Mouse (Mus musculus): Measurements from ENCODE around the gene Tekt1. TPM values are rescaled to one million over a fixed set of nuclear protein-coding genes. Genes with fewer than 3 reads are reported as not detected.

Gene Tekt1
- total and polyA plus RNA-seq, 3 experiments = not detected

- DNase-seq (ENCODE audit: low spot score) = no peak
- Histone ChIP-seq H3K9me3 (replicated peaks) (no peaks in the 10 kb centered on the region), H3K4me3 (ENCODE audit: low read depth, low read length) (no peak overlapping the region), H3K36me3 (replicated peaks) (no peaks in the 10 kb centered on the region), H3K4me1 (ENCODE audit: insufficient read depth, low read depth, low read length) (no peaks in the 10 kb centered on the region), H3K27me3 (ENCODE audit: insufficient read depth, low read length) (no peaks in the 10 kb centered on the region)
- TF ChIP-seq TAL1 (conservative IDR thresholded peaks at IDR 0.05; ENCODE audit: low read depth, low read length) (no peak), GATA2 (IDR thresholded peaks at IDR 0.05; ENCODE audit: borderline replicate concordance, low read depth, low read length) (no peak), CTCF (IDR thresholded peaks at IDR 0.05; ENCODE audit: low read depth, low read length) (no peak), GATA1 (IDR thresholded peaks at IDR 0.05; ENCODE audit: borderline replicate concordance, low read length) (no peak), POLR2AphosphoS5 (IDR thresholded peaks at IDR 0.05; ENCODE audit: insufficient replicate concordance, low read depth, low read length) (no peak)
- no peak for ATAC-seq (ENCODE audit: extremely low read depth, insufficient number of reproducible peaks, low FRiP score, poor library complexity, severe bottlenecking)
These were observed 36.5 kb downstream of the Tekt1 start for GRCm38 (mm10) chr11:72325701-72326100.

GRCm38 (mm10) chr11:72324431-72324830, 37.8 kb downstream of the Tekt1 start:
- Histone ChIP-seq H3K4me3 (ENCODE audit: low read depth, low read length) (no peak overlapping the region), H3K36me3 (replicated peaks) (no peaks in the 10 kb centered on the region), H3K9me3 (replicated peaks) (no peaks in the 10 kb centered on the region), H3K27me3 (ENCODE audit: insufficient read depth, low read length) (no peaks in the 10 kb centered on the region), H3K4me1 (ENCODE audit: insufficient read depth, low read depth, low read length) (no peaks in the 10 kb centered on the region)
- ATAC-seq (ENCODE audit: extremely low read depth, insufficient number of reproducible peaks, low FRiP score, poor library complexity, severe bottlenecking) (no peak), DNase-seq (ENCODE audit: low spot score) (no peak)
- TF ChIP-seq GATA1 (IDR thresholded peaks at IDR 0.05; ENCODE audit: borderline replicate concordance, low read length) = no peak
- no peak for TF ChIP-seq CTCF (IDR thresholded peaks at IDR 0.05; ENCODE audit: low read depth, low read length)
- no peak for TF ChIP-seq TAL1 (conservative IDR thresholded peaks at IDR 0.05; ENCODE audit: low read depth, low read length)
- no peak for TF ChIP-seq POLR2AphosphoS5 (IDR thresholded peaks at IDR 0.05; ENCODE audit: insufficient replicate concordance, low read depth, low read length)
- TF ChIP-seq GATA2 (IDR thresholded peaks at IDR 0.05; ENCODE audit: borderline replicate concordance, low read depth, low read length) = no peak

DNA sequence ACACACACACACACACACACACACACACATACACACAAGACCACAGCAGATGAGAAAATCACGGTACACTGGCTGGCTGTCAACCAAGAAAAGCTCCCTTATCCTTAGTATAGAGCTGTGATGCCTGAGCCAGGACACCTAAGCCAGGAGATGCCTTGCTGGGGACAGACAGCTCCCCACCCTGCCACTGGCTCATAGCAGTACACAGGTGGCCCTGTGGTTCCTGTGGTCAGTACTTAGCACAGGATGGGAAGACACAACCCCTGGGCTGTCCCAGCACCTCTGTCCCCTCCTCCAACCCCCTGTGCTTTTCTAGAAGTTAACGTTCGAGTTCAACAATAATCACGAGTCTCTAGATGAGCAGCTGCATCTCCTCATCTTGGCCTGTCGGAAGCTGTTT, 44.2 kb downstream of the Tekt1 start:
- TF ChIP-seq GATA1 (IDR thresholded peaks at IDR 0.05; ENCODE audit: borderline replicate concordance, low read length) (no peak), TAL1 (conservative IDR thresholded peaks at IDR 0.05; ENCODE audit: low read depth, low read length) (no peak), CTCF (IDR thresholded peaks at IDR 0.05; ENCODE audit: low read depth, low read length) (no peak), GATA2 (IDR thresholded peaks at IDR 0.05; ENCODE audit: borderline replicate concordance, low read depth, low read length) (no peak), POLR2AphosphoS5 (IDR thresholded peaks at IDR 0.05; ENCODE audit: insufficient replicate concordance, low read depth, low read length) (no peak)
- DNase-seq (ENCODE audit: low spot score) (no peak), ATAC-seq (ENCODE audit: extremely low read depth, insufficient number of reproducible peaks, low FRiP score, poor library complexity, severe bottlenecking) (no peak)
- Histone ChIP-seq H3K4me1 (ENCODE audit: insufficient read depth, low read depth, low read length) (no peaks in the 10 kb centered on the region), H3K27me3 (ENCODE audit: insufficient read depth, low read length) (peaks cover 5% of the 10 kb centered on the region), H3K4me3 (ENCODE audit: low read depth, low read length) (no peak overlapping the region), H3K9me3 (replicated peaks) (no peaks in the 10 kb centered on the region), H3K36me3 (replicated peaks) (no peaks in the 10 kb centered on the region)

GRCm38 (mm10) chr11:72314151-72314895, 47.9 kb downstream of the Tekt1 start, which contains the start of gene Fbxo39:
TSS of gene Fbxo39 (plus strand) at chr11:72314444.
- Histone ChIP-seq H3K4me3 (ENCODE audit: low read depth, low read length) (no peak within 1 kb of the TSS), H3K9me3 (replicated peaks) (no peaks in the 10 kb centered on the region), H3K27me3 (ENCODE audit: insufficient read depth, low read length) (peaks cover 5% of the 10 kb centered on the region), H3K36me3 (replicated peaks) (no peaks in the 10 kb centered on the region), H3K4me1 (ENCODE audit: insufficient read depth, low read depth, low read length) (no peaks in the 10 kb centered on the region)
- TF ChIP-seq TAL1 (conservative IDR thresholded peaks at IDR 0.05; ENCODE audit: low read depth, low read length) = no peak
- no peak for TF ChIP-seq POLR2AphosphoS5 (IDR thresholded peaks at IDR 0.05; ENCODE audit: insufficient replicate concordance, low read depth, low read length)
- TF ChIP-seq GATA1 (IDR thresholded peaks at IDR 0.05; ENCODE audit: borderline replicate concordance, low read length) = no peak
- TF ChIP-seq GATA2 (IDR thresholded peaks at IDR 0.05; ENCODE audit: borderline replicate concordance, low read depth, low read length) = no peak
- no peak for TF ChIP-seq CTCF (IDR thresholded peaks at IDR 0.05; ENCODE audit: low read depth, low read length)
- DNase-seq (ENCODE audit: low spot score) = no peak
- no peak for ATAC-seq (ENCODE audit: extremely low read depth, insufficient number of reproducible peaks, low FRiP score, poor library complexity, severe bottlenecking)

- peaks cover 5% of the 10 kb centered on the region for H3K27me3 ChIP-seq (ENCODE audit: insufficient read depth, low read length)
- DNase-seq (ENCODE audit: low spot score) (no peak), ATAC-seq (ENCODE audit: extremely low read depth, insufficient number of reproducible peaks, low FRiP score, poor library complexity, severe bottlenecking) (no peak)
- H3K4me3 ChIP-seq (ENCODE audit: low read depth, low read length) = no peak overlapping the region
- no peaks in the 10 kb centered on the region for H3K36me3 ChIP-seq (replicated peaks)
- no peak for TF ChIP-seq CTCF (IDR thresholded peaks at IDR 0.05; ENCODE audit: low read depth, low read length)
- no peak for TF ChIP-seq TAL1 (conservative IDR thresholded peaks at IDR 0.05; ENCODE audit: low read depth, low read length)
- no peak for TF ChIP-seq GATA1 (IDR thresholded peaks at IDR 0.05; ENCODE audit: borderline replicate concordance, low read length)
- no peak for TF ChIP-seq POLR2AphosphoS5 (IDR thresholded peaks at IDR 0.05; ENCODE audit: insufficient replicate concordance, low read depth, low read length)
- no peak for TF ChIP-seq GATA2 (IDR thresholded peaks at IDR 0.05; ENCODE audit: borderline replicate concordance, low read depth, low read length)
- H3K9me3 ChIP-seq (replicated peaks) = no peaks in the 10 kb centered on the region
- H3K4me1 ChIP-seq (ENCODE audit: insufficient read depth, low read depth, low read length) = no peaks in the 10 kb centered on the region
These were observed 50.8 kb downstream of the Tekt1 start for GRCm38 (mm10) chr11:72311355-72312001.

DNA sequence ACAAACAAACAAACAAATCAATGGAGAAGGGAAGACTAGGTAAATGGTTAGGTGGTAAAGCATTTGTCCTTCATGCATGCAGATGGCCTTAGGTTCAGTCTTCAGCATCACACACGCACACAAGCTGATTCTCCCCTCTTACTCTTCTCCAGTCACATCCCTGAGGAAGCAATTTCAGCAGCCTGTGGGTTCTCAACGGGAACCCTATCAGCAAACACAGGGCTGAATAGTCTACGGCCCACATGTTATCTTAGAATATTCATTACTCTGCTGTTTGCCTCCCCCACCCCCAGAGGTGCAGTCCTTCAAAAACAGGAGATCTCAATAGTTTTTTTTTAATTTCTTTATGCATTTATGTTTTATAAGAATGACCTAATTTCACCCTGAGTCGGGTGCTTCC, 51.8 kb downstream of the Tekt1 start:
- no peaks in the 10 kb centered on the region for H3K9me3 ChIP-seq (replicated peaks)
- ATAC-seq (ENCODE audit: extremely low read depth, insufficient number of reproducible peaks, low FRiP score, poor library complexity, severe bottlenecking) = no peak
- H3K36me3 ChIP-seq (replicated peaks) = no peaks in the 10 kb centered on the region
- TF ChIP-seq GATA2 (IDR thresholded peaks at IDR 0.05; ENCODE audit: borderline replicate concordance, low read depth, low read length) = no peak
- TF ChIP-seq POLR2AphosphoS5 (IDR thresholded peaks at IDR 0.05; ENCODE audit: insufficient replicate concordance, low read depth, low read length) = no peak
- TF ChIP-seq GATA1 (IDR thresholded peaks at IDR 0.05; ENCODE audit: borderline replicate concordance, low read length) = no peak
- no peak for TF ChIP-seq TAL1 (conservative IDR thresholded peaks at IDR 0.05; ENCODE audit: low read depth, low read length)
- TF ChIP-seq CTCF (IDR thresholded peaks at IDR 0.05; ENCODE audit: low read depth, low read length) = no peak
- H3K4me1 ChIP-seq (ENCODE audit: insufficient read depth, low read depth, low read length) = no peaks in the 10 kb centered on the region
- H3K4me3 ChIP-seq (ENCODE audit: low read depth, low read length) = no peak overlapping the region
- no peak for DNase-seq (ENCODE audit: low spot score)
- H3K27me3 ChIP-seq (ENCODE audit: insufficient read depth, low read length) = peaks cover 5% of the 10 kb centered on the region

All from G1E (cell line).